ENCODE assay signal across 18 mouse cellular contexts in the genomic region with DNA sequence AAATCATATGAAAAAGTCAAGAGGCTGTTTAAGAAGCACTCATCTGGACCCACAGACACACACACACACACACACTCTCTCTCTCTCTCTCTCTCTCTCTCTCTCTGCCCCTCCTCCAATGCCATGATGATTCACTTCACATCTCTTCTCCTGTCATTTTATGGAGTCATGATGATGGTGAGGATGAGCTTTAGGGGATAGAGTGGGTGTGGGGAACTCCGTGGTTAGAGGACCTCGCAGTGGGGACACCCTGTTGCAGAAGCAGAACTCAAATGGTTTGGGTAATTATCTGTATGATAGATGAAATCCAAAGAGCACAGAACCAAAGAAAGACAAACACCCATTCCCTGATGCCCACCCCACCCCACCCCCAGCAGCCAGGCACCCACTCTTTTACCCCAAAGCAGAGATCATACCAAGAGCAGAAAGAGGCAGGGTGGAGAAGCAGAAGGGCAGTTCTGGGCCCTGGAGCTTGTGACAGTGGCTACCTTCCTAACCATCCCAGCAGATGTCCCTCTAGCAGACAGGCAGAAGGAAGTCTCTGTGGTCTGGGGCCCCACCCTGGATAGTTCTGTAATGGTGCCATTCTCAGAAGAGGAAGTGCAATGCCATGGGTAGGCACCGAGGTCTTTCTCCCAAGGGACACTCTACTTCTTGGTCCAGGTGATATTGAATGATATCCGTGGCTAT.
A peak's percentile ranks its signal among the peaks of the same experiment; 100 is the strongest.
DNase-seq lines count a peak whose midpoint lies in the region; ATAC-seq and TF ChIP-seq lines count a peak whose summit lies in the region.
"Had no signal": no experiment of that assay in that cellular context is flagged by ENCODE, and none has a peak within 500 bp of the region (broad histone marks: within the 10 kb centered on the region; RNA-seq: fewer than 3 reads in every experiment).

No protein-coding gene starts in this region.

- H3K4me3 ChIP-seq in lung, postnatal 0 days (ENCODE audit: low read depth, low read length), result no peak overlapping the region
- H3K4me3 ChIP-seq: hindbrain, embryonic 15.5 days; limb, embryonic 12.5 days; midbrain, embryonic 13.5 days; neural tube, embryonic 12.5 days had no signal

- no peak for TF ChIP-seq EP300 in lung, postnatal 0 days (IDR thresholded peaks at IDR 0.05)

- no peaks in the 10 kb centered on the region for H3K27me3 ChIP-seq in lung, postnatal 0 days (replicated peaks; ENCODE audit: insufficient read depth, low read length)
- no peaks in the 10 kb centered on the region for H3K27me3 ChIP-seq in splenic B cell, adult 2 months (ENCODE audit: control insufficient read depth, insufficient read depth, low read length, poor library complexity, severe bottlenecking)
- H3K27me3 ChIP-seq: hindbrain, embryonic 15.5 days; limb, embryonic 12.5 days; midbrain, embryonic 13.5 days; neural tube, embryonic 12.5 days had no signal

- H3K9me3 ChIP-seq in lung, postnatal 0 days (ENCODE audit: low read length), result no peaks in the 10 kb centered on the region
- H3K9me3 ChIP-seq: hindbrain, embryonic 15.5 days; limb, embryonic 12.5 days; midbrain, embryonic 13.5 days; neural tube, embryonic 12.5 days had no signal

- 84% methylated on average over 4 of the region's 4 CpGs for WGBS in lung, postnatal 0 days

- TF ChIP-seq CTCF in lung, postnatal 0 days (IDR thresholded peaks at IDR 0.05), result no peak

- no peaks in the 10 kb centered on the region for H3K36me3 ChIP-seq in lung, postnatal 0 days (ENCODE audit: insufficient read depth, low read length)
- H3K36me3 ChIP-seq in splenic B cell, adult 2 months (ENCODE audit: control insufficient read depth, insufficient read depth, low read length, poor library complexity, severe bottlenecking), result no peaks in the 10 kb centered on the region
- H3K36me3 ChIP-seq: hindbrain, embryonic 15.5 days; limb, embryonic 12.5 days; midbrain, embryonic 13.5 days; neural tube, embryonic 12.5 days had no signal

- ATAC-seq in lung, postnatal 0 days, result no peak
- ATAC-seq: forebrain, embryonic 14.5 days; midbrain, embryonic 13.5 days had no signal

- H3K27ac ChIP-seq in lung, postnatal 0 days (ENCODE audit: low read length), result no peak overlapping the region
- H3K27ac ChIP-seq: hindbrain, embryonic 15.5 days; limb, embryonic 12.5 days; midbrain, embryonic 13.5 days; neural tube, embryonic 12.5 days had no signal

- H3K9ac ChIP-seq in lung, postnatal 0 days (replicated peaks; ENCODE audit: low read depth), result no peak overlapping the region
- H3K9ac ChIP-seq: hindbrain, embryonic 15.5 days; limb, embryonic 12.5 days; lung, embryonic 14.5 days; midbrain, embryonic 13.5 days; neural tube, embryonic 12.5 days had no signal

- peak; percentile 33 for DNase-seq in lung, postnatal 0 days (ENCODE audit: low spot score)
- DNase-seq in lung, postnatal 10 days, result no peak
- DNase-seq in c-Kit-positive CD71-negative TER-119-negative erythroid progenitor cells, embryonic 14.5 days (ENCODE audit: low read depth), result peak; percentile 35
- peak; percentile 63 to 71 for DNase-seq in monocyte, adult 2 months (ENCODE audit: low read depth in 1 of 2, low spot score in 2 of 2)
- peak; percentile 83 for DNase-seq in splenic B cell, adult 2 months (ENCODE audit: low read depth, low spot score)
- DNase-seq in right cerebral cortex, postnatal 4 days, result no peak
- DNase-seq in MN1 (ENCODE audit: low spot score), result no peak
- DNase-seq: cerebellum, postnatal 14 days; heart, postnatal 10 days; kidney, adult 18-20 months; kidney, postnatal 14 days; lung, embryonic 14.5 days; thymus, postnatal 36 days had no signal

- no peaks in the 10 kb centered on the region for H3K4me1 ChIP-seq in lung, postnatal 0 days (ENCODE audit: insufficient read depth, low read depth, low read length)
- H3K4me1 ChIP-seq: hindbrain, embryonic 15.5 days; limb, embryonic 12.5 days; midbrain, embryonic 13.5 days; neural tube, embryonic 12.5 days had no signal

- H3K4me2 ChIP-seq in lung, postnatal 0 days (replicated peaks; ENCODE audit: low read depth, low read length), result no peak overlapping the region
- H3K4me2 ChIP-seq: hindbrain, embryonic 15.5 days; limb, embryonic 12.5 days; lung, embryonic 14.5 days; midbrain, embryonic 13.5 days; neural tube, embryonic 12.5 days had no signal

Comparison
In these comparisons a context has a peak if more than half of its experiments do, and no peak if none do; other contexts are left out.
1. DNase-seq: peak in lung, postnatal 0 days (single experiment), c-Kit-positive CD71-negative TER-119-negative erythroid progenitor cells, embryonic 14.5 days (single experiment), monocyte, adult 2 months (2 of 2) and splenic B cell, adult 2 months (single experiment); none in lung, postnatal 10 days (single experiment), right cerebral cortex, postnatal 4 days (single experiment) and MN1 (single experiment).